Mouse (Mus musculus): ENCODE results near the gene Rptn. TPM values are rescaled to one million over a fixed set of nuclear protein-coding genes. Genes with fewer than 3 reads are reported as not detected.
"Not testable (repeated sequence)": the region's sequence is repeated elsewhere in the genome, so short reads cannot be mapped to it uniquely, and the experiment has no call there.

Gene Rptn
- total RNA-seq, 2 experiments from 2014 or later: not detected

- DNase-seq (ENCODE audit: low spot score in 2 of 2); intact Hi-C loops (cut with DNase I): not testable (repeated sequence)
Measured at GRCm38 (mm10) chr3:93446756-93447137, 53.2 kb downstream of the Rptn start.

- peak; percentile 72 to 81 for DNase-seq (ENCODE audit: low spot score in 2 of 2)
- intact Hi-C loops (cut with DNase I): no loop called here
Measured at GRCm38 (mm10) chr3:93447138-93447841, 53.8 kb downstream of the Rptn start.

Small RNA genes lying within 50 kb of the gene (microRNA-seq; reads per million reads assigned to microRNA genes)
- gene Gm22752 (0 reads per million in 2 experiments), gene Gm44353 (0 reads per million in 2 experiments)

Other genes with a start within 250 kb of the Rptn start
- gene Crnn, start 248.9 kb upstream of the Rptn start, total RNA-seq (2021): not detected
- not detected for gene Flg2, start 196.4 kb upstream of the Rptn start, total RNA-seq (2021)
- gene Flg, start 120.2 kb upstream of the Rptn start, total RNA-seq (2021): not detected
- gene Hrnr, start 74.0 kb upstream of the Rptn start, total RNA-seq (2021): under 1 TPM in 1 of 2 experiments, not detected in 1; 0.02 TPM
- gene Tchh, start 48.6 kb downstream of the Rptn start, total RNA-seq (2021): 1 to 10 TPM; 1.1 to 1.5 TPM
- gene Tchhl1, start 75.1 kb downstream of the Rptn start, total RNA-seq (2021): not detected
- gene S100a11, start 126.8 kb downstream of the Rptn start, total RNA-seq (2021): 10 to 100 TPM in 1 of 2 experiments, 1 to 10 TPM in 1; 8.3 to 11.3 TPM
- 10 to 100 TPM; 35.9 to 41.5 TPM for gene S100a10, start 161.4 kb downstream of the Rptn start, total RNA-seq (2021)